Mouse (Mus musculus) fat pad, adult 2 months (tissue): ENCODE data around the gene Chl1.
A peak's percentile ranks its signal among the peaks of the same experiment; 100 is the strongest.

Experiments
- DNase-seq: peaks from one replicate; pipeline ENCODE4 v3.0.0-alpha.2; 2011; ENCODE audit warnings: low read depth, low spot score; ENCODE audit errors: extremely low read depth

Chl1 gene

DNA sequence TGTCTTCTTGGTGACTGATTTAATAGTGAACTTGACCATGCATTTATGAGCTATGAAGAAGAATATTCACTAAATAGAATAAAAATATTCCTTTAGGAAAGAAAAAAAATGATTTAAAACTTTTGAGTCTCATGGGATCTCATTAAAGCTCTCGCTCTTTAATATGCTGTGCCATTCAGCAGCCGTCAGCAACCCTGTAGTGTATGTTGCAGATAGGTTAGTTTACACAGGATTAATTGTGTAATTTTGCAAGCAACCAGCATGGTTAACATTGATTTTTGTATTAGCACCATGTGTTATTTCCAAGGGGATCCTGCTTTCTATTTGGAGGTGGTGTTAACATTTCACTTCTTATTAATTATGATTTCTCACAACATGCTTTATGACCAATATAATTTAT, 32.2 kb downstream of the Chl1 start:
- no peak for DNase-seq

DNA sequence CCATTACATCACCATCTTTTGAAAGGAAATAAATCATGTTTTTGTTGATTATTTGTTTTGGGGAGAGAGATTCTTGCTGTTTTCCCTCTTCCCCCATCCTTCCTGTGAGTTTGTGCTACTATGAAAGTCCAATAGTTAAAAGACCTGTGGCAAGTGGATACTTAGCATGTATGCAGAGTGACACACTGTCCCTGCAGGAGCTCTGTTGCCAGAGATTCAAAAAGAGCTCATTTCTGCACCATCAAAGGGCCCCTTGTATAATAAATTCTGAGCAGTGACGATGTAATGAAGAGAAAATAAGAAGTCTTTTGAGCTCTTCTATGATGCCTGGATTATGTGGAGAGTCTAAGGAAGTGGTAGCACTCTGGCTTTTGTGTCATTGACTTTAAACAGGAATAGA, 33.4 kb downstream of the Chl1 start:
- no peak for DNase-seq

DNA sequence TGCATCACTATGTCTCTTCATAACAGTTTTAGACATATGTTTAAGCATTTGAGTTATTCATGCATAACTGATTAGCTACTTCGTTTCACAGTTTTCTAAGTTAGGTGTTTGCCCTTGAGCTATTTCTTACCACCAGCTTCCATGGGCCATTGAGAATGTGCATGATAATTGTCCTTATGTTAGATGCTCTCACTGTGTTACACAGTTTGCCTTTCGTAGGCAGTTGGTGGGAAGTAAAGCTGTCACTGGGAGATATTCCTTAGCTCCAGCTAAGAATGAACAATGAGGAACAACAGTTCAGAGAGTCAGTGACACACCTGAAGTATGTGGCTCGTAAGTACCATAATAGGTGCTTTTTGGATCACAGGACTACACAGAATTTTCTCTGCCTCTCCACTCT, 35.9 kb downstream of the Chl1 start:
- no peak for DNase-seq

DNA sequence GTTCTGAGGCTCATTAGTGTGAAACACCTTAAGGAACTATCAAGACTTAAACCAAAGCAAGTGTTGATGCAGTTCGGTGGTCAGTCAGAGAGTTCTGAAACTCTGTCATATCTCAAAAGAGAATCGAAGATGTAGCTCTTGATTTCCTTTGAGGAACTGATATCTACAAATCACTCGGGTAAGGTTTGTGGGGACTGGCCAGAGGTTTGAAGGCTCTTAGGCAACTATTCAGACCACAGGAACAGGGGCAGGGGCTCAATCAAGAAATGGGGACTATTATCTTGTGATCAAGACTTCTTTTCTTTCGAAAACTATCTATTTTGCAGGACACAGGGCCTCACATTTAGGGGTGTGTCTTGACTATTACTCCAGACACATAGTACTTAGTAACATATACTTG, 39.5 kb downstream of the Chl1 start:
- DNase-seq = no peak

DNA sequence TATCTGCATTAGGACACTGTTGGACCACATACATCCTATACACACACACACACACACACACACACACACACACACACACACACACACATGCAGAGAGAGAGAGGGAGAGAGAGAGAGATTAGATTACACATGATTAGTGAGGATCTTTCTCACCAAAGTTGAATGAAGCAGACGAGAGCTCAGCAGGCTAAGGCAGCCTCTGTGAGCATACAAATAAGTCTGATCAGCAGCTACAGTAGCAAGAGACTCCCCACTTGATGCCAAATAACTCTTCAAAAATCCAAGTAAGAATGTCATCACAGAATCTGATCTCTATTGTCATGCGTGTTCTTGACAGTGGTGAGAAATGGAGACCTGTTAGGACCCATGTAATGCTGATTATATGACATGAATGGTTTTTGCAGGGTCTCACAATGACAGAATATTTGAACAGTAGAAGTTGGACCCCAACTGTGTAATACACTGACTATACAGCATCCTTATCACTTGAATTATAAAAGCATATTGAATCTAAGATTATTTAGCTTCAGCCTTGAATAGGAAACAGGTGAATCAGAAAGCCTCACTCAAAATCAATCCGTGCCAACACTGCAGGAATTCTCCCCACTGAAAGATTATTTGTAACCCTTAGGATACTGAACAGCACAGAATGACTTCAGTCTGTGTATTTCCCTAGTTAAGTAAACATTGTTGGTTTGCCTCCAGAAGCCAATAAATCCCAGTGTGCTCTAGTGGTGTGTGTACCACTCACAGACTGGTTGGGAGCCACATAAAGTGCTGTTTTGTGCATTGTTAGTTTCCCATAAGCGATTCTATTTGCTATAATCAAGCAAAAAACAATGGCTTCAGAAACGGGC, 47.9 kb downstream of the Chl1 start:
- no peak for DNase-seq

DNA sequence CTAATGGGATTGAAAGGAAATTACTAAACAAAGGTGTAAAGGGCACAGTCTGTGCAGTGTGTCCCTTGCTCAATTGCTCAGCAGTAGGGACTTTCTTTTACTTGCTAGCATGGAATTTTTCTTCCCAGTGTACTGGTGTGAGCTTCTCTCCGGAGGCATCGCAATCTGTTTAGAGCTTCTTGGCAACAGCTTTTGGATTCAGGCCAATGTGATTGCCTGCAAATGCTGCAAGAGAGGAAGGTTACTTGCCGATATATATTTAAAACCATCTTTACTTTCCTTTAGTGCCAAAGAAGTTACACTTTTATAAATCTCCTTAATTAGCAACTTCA, 48.5 kb downstream of the Chl1 start:
- no peak for DNase-seq

DNA sequence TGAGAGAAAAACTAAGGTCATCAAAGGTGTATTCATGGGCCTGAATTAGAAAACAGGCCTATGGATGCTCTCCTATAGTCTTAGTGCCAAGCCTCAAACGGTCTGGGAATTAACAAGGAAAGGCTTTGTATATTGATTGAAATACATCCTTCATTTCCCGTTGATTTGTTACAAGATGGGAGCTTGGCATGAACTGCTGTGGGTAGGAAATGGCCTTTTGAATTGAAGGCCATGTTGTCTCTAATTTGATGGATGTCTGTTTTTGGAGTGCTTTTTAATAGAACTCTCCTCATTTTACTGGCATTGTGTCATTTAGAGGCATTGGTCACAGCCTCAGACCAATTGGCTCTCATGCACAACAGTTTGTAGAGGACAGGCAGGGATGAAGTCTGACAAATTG, 49.0 kb downstream of the Chl1 start:
- no peak for DNase-seq

DNA sequence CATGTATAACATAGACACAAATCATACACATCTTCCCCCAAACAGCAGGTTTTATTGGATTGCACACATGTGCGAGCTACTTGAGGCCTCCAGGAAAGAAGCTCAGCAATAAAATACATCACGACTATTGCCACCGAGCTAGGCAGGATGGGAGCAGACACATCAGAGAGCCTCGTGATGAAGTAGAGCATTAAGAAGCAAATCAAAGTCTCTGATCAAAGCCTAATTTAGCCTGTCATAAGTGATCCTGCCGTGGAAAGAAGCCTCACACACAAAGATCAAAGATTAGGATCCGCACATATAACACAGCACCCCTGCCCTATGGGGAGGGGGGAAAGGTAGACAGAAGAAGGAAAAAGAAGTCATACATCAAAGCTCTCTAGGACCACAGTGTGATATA, 54.4 kb downstream of the Chl1 start:
- no peak for DNase-seq

DNA sequence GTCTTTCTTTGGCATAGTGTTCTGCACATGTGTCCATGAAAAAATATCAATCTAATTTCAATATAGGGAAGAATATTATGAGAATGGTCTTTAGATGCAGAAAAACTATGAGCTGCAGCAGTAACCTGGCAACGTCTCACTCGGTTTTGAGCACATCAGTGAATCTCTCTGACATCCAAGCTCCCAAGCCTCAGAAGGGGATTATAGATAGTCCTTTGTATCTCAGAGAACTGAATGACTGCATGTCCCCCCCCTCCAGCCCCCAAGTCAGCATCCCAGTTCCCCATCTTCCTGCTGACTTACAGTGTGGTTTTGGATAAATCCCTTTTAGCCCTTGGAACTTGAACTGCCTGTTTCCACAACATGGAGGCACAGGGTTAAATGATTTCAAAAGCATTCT, 56.9 kb downstream of the Chl1 start:
- DNase-seq = no peak

DNA sequence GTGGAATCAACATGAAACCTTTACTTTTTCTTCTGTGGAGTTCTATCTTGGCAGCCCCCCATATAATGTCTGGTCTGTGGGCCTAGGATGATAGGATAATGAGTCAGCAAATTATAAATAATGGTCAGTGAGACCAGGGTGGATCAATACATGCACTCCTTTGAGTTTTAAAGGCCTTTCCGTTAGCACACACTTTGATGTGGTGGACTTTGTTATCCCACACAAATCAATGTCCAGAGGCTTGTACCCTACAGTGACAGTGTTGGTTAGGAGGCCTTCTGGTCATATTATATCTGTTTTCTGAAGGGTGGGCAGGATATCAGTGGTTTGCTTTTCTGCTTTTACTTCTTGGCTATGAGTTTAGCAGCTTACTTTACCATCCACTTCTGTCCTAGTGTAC, 62.3 kb downstream of the Chl1 start:
- no peak for DNase-seq

DNA sequence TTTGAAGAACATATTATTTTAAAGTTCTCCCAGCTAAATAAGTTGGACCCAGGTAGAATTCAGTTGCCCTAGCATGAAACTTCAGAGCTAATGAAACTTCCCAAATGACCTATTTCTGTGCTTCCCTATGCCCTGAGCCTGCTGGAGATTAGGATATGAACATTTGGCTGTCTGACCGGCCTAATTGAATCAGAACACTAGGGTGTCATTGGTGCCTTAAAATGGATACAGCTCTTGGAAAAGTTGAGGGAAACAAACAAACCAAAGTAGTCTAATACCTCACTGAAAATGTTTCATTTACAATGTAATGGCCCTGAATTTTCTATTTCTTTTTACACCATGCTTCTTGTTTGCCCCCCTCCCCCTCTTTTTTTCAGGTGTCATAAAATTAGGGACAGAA, 73.8 kb downstream of the Chl1 start:
- DNase-seq = no peak

DNA sequence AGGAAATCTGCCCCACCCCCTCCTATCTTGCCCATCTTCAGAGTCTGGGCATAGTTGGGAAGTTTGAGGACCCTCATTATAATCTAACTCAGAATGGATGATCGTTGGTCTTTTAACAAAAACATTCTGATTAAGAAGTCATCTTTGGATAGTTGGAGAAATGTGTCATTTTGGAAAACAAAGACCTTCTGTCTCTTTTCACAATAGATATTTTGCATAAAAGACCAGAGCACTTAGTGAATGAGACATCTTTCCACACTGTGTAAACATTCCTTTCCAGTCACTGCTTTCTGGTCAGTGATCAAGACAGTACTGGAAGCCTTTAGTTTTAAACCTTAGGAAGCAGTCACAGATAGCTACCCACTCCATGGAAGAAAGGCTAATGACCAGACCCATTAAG, 75.3 kb downstream of the Chl1 start:
- no peak for DNase-seq

DNA sequence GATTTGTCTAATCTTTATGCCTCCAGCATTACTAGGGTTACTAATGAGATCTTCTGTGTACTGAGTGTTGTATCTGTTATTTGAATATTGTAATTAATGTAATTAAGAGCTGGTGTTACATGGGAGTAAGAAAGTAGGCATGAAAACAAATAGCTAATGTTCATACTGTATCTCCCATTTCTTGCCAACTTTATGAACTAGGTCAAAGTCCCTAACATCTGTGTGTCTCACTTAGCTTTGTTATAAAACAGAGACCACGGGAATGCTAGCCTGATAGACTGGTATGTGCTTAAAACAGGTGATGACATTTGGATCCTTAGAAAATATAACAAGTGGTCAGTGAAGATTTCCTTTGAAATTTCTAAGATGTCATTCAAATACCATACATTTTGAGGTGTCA, 75.7 kb downstream of the Chl1 start:
- DNase-seq = no peak

DNA sequence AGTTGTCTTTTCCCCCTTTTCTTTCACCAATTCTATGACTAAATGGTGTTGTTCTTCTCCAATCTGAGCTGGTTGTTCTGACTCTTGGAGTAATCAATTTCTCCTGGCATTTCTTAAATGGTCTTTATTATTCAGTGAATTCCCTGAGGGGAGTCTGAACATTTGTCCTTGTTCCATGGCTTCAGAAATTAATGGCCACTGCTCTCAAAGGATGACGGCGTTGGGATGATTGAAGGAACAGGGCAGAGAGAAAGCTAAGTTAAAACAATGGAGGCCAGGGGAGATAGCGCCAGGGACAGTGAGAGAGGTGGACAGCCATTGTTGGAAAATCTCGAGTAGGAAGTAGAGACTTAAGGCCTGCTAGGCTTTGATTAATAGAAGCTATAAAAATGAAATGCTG, 91.7 kb downstream of the Chl1 start:
- DNase-seq = no peak

DNA sequence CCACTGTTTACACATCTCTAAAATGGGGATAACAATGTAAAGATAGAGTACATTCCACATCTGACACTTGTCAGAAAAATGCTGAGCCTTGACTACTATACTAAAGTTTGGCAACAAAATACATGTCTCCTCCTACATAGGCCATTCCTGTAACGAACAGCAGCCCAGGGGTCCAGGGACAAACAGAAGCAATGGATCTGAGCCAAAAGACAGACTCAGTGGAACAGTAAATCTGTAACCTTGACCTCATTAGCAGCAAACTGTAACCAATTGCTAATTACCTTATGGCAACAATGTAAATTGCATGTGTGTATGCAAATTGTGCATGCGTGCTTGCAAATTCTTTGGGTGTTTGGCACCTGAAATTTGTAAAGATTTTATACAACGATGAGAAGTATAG, 100.3 kb downstream of the Chl1 start:
- DNase-seq = no peak

DNA sequence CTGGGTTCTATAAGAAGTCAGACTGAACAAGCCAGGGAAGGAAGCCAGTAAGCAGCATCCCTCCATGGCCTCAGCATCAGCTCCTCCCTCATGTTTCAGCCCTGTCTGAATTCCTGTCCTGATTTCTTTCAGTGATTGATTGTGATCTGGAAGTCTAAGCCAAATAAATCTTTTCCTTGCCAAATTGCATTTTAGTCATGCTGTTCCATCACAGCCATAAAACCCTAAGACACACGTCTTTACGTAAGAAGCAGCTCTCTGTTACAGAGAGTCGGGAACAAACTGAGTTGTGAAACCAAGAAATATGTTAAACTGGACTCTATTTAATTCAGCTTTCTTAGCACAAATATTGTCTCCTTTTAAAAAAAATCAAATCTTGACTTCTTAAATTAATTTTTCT, 102.2 kb downstream of the Chl1 start:
- DNase-seq = peak; percentile 21

DNA sequence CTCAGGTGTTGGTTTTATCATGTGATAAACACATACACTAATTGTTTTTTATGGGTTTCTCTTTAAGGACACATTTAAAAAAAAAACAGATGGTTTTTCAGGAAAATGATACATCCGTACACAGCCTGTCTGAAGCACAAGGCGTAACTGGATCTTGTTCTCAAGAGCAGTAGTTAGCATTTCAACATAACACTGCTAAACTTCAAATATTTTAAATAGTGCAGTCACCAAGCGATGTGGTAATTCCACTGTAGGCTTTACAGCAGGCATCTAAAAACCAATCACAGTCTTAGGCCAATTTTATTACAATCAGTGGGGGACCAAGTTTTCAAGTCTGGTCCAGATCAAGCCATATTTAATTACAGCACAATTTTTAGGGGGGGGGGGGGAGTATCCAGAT, 103.3 kb downstream of the Chl1 start:
- no peak for DNase-seq

DNA sequence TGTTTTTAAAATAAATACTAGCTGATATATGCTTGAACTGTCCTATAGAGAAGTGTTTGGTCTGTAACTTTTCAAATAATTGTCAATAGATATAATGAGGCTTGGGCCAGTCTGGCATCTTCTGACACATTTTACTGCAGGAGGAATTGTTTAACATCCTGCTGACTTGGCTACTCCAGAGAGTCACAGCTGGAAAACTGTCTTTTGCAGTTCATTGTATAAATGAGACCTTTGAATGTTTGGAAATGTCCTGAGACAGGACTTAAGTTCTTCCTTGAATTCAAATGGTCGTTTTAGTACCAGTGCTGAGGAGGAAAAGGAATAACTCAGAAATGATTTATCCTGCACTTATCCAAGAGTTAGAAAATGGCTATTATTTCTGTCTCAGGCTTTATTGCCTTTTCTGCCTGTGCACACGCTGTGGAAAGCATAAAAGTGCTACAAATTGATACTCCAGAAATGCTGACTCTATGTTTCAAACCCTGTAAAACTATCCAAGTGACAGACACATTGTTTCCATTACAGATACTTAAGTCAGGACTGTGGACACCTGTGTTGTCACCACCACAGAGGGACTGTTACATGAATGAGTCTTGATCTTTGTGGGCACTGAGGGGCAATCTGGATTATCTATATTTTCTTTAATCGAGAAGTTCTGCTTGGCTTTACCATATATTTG, 105.7 kb downstream of the Chl1 start:
- no peak for DNase-seq

DNA sequence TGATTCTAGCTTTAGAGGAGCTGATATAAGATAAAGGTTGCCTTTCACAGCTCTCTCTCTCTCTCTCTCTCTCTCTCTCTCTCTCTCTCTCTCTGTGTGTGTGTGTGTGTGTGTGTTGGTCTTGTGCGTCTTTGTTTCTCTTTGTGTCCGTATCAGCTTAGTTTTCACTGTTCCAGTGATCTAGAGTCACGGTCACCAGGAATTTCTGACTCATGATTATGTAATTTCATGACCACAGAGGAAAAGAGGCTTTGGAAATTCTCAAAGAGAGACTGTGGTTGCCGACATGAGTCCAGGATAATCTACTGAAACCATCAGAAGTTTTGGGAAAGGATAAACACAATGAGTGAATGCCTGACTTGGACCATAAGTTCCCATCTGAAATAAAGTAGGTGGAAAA, 110.5 kb downstream of the Chl1 start:
- DNase-seq = no peak

DNA sequence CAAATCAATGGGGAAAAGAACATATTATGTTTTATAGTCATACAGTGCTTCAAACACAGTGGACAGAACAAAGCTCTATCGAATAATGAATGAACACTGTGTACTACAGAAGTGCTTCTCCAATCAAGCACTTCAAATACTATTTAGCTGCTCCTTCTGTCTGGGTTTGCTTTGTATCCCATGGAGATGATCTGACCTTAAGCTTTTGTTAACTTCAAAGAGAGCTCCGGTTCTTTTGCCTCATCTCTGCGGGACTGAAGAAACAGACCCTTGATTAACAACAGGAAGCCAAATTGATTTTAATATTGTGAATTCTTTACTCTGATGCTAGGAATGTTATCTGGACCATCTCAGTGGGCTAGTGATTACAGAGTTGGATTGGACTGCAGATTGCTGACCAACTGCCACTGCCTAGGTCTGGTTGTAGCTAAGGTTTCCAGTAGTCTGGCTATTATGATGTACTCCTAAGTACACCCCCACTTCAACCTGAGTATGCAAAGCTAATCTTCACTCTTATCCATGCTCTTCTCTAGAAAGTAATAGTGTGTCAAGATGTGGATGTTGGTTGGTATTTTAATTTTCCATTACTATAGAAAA, 111.8 kb downstream of the Chl1 start:
- DNase-seq = no peak

DNA sequence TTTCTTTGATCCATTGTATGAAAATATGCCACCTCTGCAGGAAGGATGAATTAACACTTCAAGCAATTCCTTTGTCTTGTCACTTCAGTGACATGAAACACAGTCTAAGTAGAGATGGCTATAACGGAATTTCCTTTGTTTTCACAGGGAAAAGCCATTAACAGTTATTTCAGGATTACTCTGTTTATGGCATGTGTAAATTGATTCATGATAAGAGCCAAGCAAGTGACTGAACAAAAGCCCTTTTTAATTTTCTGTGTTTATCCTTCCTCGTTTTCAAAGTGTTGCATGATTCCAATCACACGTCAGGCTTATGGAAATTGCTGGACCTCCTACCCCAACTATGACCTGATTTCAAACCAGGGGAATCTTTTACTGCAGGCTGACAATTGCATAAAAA, 122.5 kb downstream of the Chl1 start:
- DNase-seq = no peak

DNA sequence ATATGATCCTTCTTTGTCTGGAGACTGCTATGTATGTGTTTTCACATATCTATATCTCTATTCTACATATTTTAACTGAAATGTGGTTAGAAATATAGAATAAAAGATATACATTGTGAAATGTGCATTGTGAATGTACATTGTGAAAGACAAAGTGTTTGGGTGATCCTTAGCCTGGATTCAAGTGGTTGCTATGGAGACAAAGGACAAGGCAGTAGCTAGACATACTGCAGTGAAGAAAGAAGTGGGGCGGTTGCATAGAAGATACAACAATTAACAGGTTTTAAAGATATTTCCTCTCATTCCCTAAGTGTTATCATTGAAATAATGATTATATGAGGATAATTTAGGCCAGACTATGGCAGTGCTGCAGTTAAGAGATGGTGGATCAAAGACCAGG, 146.4 kb downstream of the Chl1 start:
- DNase-seq = no peak

DNA sequence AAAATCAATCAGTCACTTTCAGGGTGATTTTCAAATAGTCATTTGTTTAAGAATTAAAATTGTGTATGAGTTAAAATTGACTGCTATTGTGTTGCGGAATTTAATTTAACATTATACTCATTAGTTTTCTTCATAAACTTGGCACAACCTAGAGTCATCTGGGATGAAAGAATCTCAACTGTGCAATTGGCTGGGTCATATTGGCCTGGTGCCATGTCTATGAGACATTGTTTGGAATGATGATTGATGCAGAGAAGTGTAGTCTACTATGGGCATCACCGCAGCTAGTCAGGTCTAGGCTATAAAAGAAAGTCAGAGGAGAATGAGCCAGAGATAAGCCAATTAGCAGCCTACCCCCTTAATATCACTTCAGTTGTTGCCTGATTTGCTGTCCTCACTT, 148.8 kb downstream of the Chl1 start:
- DNase-seq = no peak
